Mouse (Mus musculus): ENCODE measurements at regions not wholly inside any gene's neighbourhood (a gene's known extent, or its start where the extent isn't known, plus 50 kb on each side); places are given as distances from the start of the nearest gene placed in this dataset.

DNA sequence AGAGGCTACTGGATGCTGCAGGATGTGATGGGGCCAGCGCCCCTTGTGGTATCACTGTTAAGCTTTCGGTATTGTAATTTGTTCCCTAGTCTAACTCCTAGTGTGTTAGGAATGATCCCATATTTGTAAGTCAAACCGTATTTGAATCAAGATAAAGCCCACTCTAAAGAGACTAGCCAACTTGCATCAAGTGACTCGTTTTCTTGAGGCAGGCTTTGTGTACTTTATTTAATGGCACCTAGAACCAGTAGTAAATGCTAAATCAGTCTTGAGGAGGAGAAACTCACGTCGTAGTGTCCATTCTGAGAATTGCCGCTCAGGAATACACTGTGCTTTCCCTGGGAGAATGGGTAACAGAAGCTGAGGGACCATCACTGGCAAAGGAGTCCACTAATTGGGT is 89.9 kb upstream of the Bmp4 start:
- DNase-seq (ENCODE audit: low read depth in 1 of 2, low spot score in 2 of 2), result no peak
- Histone ChIP-seq H3K27ac (ENCODE audit: insufficient read depth, low read length) (no peak overlapping the region), H3K36me3 (ENCODE audit: control insufficient read depth, insufficient read depth, low read length) (no peaks in the 10 kb centered on the region), H3K4me1 (ENCODE audit: control insufficient read depth, insufficient read depth, insufficient read length) (no peaks in the 10 kb centered on the region), H3K4me3 (ENCODE audit: extremely low read depth, insufficient read depth, insufficient read length) (no peak overlapping the region), H3K27me3 (ENCODE audit: control insufficient read depth, insufficient read depth, low read length) (no peaks in the 10 kb centered on the region)
- 85% methylated on average over 7 of the region's 7 CpGs for WGBS
- no peak for TF ChIP-seq POLR2A (IDR thresholded peaks at IDR 0.05; ENCODE audit: low read depth, low read length)
- TF ChIP-seq CTCF (IDR thresholded peaks at IDR 0.05; ENCODE audit: extremely low read depth, insufficient read depth, insufficient read length, insufficient replicate concordance), result no peak

DNA sequence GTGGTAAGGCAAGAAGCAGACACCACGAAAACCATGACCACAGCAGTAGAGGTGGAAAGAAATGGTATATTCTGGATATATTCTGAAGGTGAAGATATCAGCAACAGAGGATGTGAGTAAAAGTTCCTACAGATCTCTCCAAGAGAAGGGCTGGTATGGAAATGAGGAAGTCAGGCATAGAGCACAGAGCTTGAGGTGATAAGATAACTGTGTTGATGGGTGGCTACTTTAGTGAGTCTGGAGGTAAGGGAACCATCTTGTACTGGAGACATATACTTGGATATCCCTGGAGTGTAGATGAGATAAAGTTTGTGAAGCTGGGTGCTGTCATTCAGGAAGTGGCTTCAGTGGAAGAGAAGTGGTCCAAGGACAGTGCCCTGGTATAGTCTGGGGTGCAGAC is 85.5 kb upstream of the Bmp4 start:
- Histone ChIP-seq H3K4me1 (ENCODE audit: control insufficient read depth, insufficient read depth, insufficient read length) (no peaks in the 10 kb centered on the region), H3K4me3 (ENCODE audit: extremely low read depth, insufficient read depth, insufficient read length) (no peak overlapping the region), H3K27me3 (ENCODE audit: control insufficient read depth, insufficient read depth, low read length) (no peaks in the 10 kb centered on the region), H3K27ac (ENCODE audit: insufficient read depth, low read length) (no peak overlapping the region), H3K36me3 (ENCODE audit: control insufficient read depth, insufficient read depth, low read length) (no peaks in the 10 kb centered on the region)
- DNase-seq (ENCODE audit: low read depth in 1 of 2, low spot score in 2 of 2), result no peak
- 64% methylated on average over 1 of the region's 1 CpGs for WGBS
- TF ChIP-seq CTCF (IDR thresholded peaks at IDR 0.05; ENCODE audit: extremely low read depth, insufficient read depth, insufficient read length, insufficient replicate concordance), result no peak
- no peak for TF ChIP-seq POLR2A (IDR thresholded peaks at IDR 0.05; ENCODE audit: low read depth, low read length)

DNA sequence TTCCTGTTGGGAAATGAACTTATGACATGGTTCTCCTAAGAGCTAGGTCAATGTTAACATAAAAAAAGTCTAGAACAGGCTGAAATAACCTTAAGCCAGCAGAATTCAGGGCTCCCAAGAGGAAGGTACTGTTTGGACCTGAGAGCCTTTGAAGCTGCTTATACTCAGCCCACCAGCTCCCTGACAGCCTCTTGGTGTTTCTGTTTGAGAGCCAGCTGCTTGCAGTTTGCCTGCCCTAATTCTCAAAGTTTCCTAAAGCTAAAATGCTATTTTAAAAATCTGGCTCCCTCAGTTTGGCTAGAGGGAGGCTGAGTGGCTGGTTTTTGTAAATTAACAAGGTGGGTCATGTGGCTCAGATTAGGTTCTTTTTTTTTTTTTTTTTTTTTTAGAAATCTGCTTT is 72.5 kb upstream of the Bmp4 start:
- Histone ChIP-seq H3K36me3 (ENCODE audit: control insufficient read depth, insufficient read depth, low read length) (no peaks in the 10 kb centered on the region), H3K4me3 (ENCODE audit: extremely low read depth, insufficient read depth, insufficient read length) (no peak overlapping the region), H3K27ac (ENCODE audit: insufficient read depth, low read length) (no peak overlapping the region), H3K4me1 (ENCODE audit: control insufficient read depth, insufficient read depth, insufficient read length) (no peaks in the 10 kb centered on the region), H3K27me3 (ENCODE audit: control insufficient read depth, insufficient read depth, low read length) (no peaks in the 10 kb centered on the region)
- no peak for TF ChIP-seq CTCF (IDR thresholded peaks at IDR 0.05; ENCODE audit: extremely low read depth, insufficient read depth, insufficient read length, insufficient replicate concordance)
- TF ChIP-seq POLR2A (IDR thresholded peaks at IDR 0.05; ENCODE audit: low read depth, low read length), result no peak
- DNase-seq (ENCODE audit: low read depth in 1 of 2, low spot score in 2 of 2), result no peak

DNA sequence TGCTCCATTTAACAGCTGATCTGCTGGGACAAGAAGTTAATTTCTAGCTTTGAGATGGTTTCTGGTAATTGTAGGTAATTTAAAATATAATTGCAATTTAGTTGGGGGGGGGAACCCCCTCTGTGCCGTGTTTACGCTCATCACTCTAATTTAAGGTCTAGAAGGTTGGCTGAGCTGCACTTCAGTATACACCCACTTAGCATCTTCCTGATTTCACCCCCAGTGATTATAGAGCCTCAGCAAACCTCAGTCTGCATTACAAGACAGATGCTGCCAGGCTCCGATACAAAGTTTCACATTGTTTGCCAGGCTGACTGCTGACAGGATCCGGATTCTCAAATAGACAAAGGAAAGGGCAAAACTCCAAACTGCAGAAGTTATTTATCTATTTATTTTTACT is 71.5 kb upstream of the Bmp4 start:
- H3K4me3 ChIP-seq (ENCODE audit: extremely low read depth, insufficient read depth, insufficient read length), result no peak overlapping the region
- TF ChIP-seq POLR2A (IDR thresholded peaks at IDR 0.05; ENCODE audit: low read depth, low read length) (no peak), CTCF (IDR thresholded peaks at IDR 0.05; ENCODE audit: extremely low read depth, insufficient read depth, insufficient read length, insufficient replicate concordance) (no peak)
- H3K27me3 ChIP-seq (ENCODE audit: control insufficient read depth, insufficient read depth, low read length), result no peaks in the 10 kb centered on the region
- no peak overlapping the region for H3K27ac ChIP-seq (ENCODE audit: insufficient read depth, low read length)
- H3K36me3 ChIP-seq (ENCODE audit: control insufficient read depth, insufficient read depth, low read length), result no peaks in the 10 kb centered on the region
- DNase-seq (ENCODE audit: low read depth in 1 of 2, low spot score in 2 of 2), result no peak
- no peaks in the 10 kb centered on the region for H3K4me1 ChIP-seq (ENCODE audit: control insufficient read depth, insufficient read depth, insufficient read length)
- WGBS, result 92% methylated on average over 4 of the region's 4 CpGs

DNA sequence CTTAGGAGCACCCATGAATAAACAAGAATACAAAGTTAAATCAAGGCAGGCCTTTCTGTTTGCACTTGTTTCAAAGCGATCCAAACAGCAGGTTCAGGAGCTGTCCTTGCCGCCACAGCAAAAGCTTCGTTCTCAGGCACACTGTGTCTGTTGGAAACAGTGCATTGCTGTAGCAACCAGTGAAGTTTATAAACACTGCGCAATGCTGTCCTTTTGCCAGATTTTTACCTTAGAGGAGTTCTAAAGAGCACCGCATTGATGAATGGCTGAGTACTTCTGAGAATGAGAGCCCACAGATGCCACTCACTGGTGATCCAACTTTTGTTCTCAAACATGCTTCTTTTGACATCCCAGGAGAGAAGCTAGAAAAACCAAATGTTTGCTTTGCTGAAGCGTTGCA is 64.0 kb upstream of the Bmp4 start:
- Histone ChIP-seq H3K36me3 (ENCODE audit: control insufficient read depth, insufficient read depth, low read length) (no peaks in the 10 kb centered on the region), H3K27me3 (ENCODE audit: control insufficient read depth, insufficient read depth, low read length) (no peaks in the 10 kb centered on the region), H3K27ac (ENCODE audit: insufficient read depth, low read length) (no peak overlapping the region), H3K4me3 (ENCODE audit: extremely low read depth, insufficient read depth, insufficient read length) (no peak overlapping the region), H3K4me1 (ENCODE audit: control insufficient read depth, insufficient read depth, insufficient read length) (no peaks in the 10 kb centered on the region)
- DNase-seq (ENCODE audit: low read depth in 1 of 2, low spot score in 2 of 2), result no peak
- 84% methylated on average over 6 of the region's 6 CpGs for WGBS
- no peak for TF ChIP-seq CTCF (IDR thresholded peaks at IDR 0.05; ENCODE audit: extremely low read depth, insufficient read depth, insufficient read length, insufficient replicate concordance)
- no peak for TF ChIP-seq POLR2A (IDR thresholded peaks at IDR 0.05; ENCODE audit: low read depth, low read length)

DNA sequence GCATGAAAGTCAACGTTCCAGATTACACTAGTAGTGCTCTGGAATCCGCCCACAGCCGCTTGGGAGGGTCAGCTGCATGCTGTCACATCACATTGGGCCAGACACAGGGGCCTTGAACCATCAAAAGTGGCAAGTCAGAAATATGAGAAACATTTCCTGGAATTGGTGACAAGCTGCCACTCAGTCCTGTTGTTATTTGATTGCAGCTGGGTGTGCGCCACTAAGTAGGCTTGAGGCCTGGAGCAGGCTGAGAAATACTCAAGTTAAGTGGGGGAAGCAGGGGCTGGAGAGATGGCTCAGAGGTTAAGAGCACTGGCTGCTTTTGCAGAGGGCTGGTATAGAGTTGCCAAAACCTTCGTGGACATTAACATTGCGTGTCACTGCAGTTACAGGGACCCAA is 51.2 kb upstream of the Bmp4 start:
- no peak for TF ChIP-seq CTCF (IDR thresholded peaks at IDR 0.05; ENCODE audit: extremely low read depth, insufficient read depth, insufficient read length, insufficient replicate concordance)
- TF ChIP-seq POLR2A (IDR thresholded peaks at IDR 0.05; ENCODE audit: low read depth, low read length), result no peak
- no peak overlapping the region for H3K4me3 ChIP-seq (ENCODE audit: extremely low read depth, insufficient read depth, insufficient read length)
- no peak for DNase-seq (ENCODE audit: low read depth in 1 of 2, low spot score in 2 of 2)
- H3K27me3 ChIP-seq (ENCODE audit: control insufficient read depth, insufficient read depth, low read length), result no peaks in the 10 kb centered on the region
- no peak overlapping the region for H3K27ac ChIP-seq (ENCODE audit: insufficient read depth, low read length)
- H3K36me3 ChIP-seq (ENCODE audit: control insufficient read depth, insufficient read depth, low read length), result no peaks in the 10 kb centered on the region
- WGBS, result 89% methylated on average over 6 of the region's 6 CpGs
- H3K4me1 ChIP-seq (ENCODE audit: control insufficient read depth, insufficient read depth, insufficient read length), result no peaks in the 10 kb centered on the region

All from spleen, adult 2 months (tissue).